Mouse (Mus musculus) cerebellum, adult 18-20 months (tissue): ENCODE data around the gene Serpina3f.
"Not testable (repeated sequence)": the region's sequence is repeated elsewhere in the genome, so short reads cannot be mapped to it uniquely, and the experiment has no call there.

Source experiments
- DNase-seq, 2 experiments: peaks; one replicate each; pipeline ENCODE4 v3.0.0; 2021

The Serpina3f gene

GRCm38 (mm10) chr12:104214445-104214753 lies at the start of gene Serpina3f:
Gene Serpina3f, plus strand, starts transcription at chr12:104214544.
- no peak for DNase-seq

GRCm38 (mm10) chr12:104174747-104175146 lies 39.6 kb upstream of the Serpina3f start:
- no peak for DNase-seq

- DNase-seq, result no peak
These were observed 38.7 kb upstream of the Serpina3f start for GRCm38 (mm10) chr12:104175636-104176035.

GRCm38 (mm10) chr12:104178577-104178976 lies 35.8 kb upstream of the Serpina3f start:
- no peak for DNase-seq

GRCm38 (mm10) chr12:104178987-104179386 lies 35.4 kb upstream of the Serpina3f start:
- no peak for DNase-seq

GRCm38 (mm10) chr12:104185046-104185445 lies 29.3 kb upstream of the Serpina3f start:
- no peak for DNase-seq

GRCm38 (mm10) chr12:104186041-104186581 lies 28.2 kb upstream of the Serpina3f start:
- DNase-seq, result no peak

GRCm38 (mm10) chr12:104189246-104189645 lies 25.1 kb upstream of the Serpina3f start:
- DNase-seq, result no peak

GRCm38 (mm10) chr12:104190852-104191251 lies 23.5 kb upstream of the Serpina3f start:
- DNase-seq, result no peak

- no peak for DNase-seq
These were observed 5.2 kb upstream of the Serpina3f start for GRCm38 (mm10) chr12:104209149-104209548.

GRCm38 (mm10) chr12:104209802-104210201 lies 4.5 kb upstream of the Serpina3f start:
- no peak for DNase-seq

- DNase-seq, result no peak
These were observed 477 bp upstream of the Serpina3f start for GRCm38 (mm10) chr12:104213689-104214444.

- DNase-seq, result no peak
These were observed 905 bp downstream of the Serpina3f start for GRCm38 (mm10) chr12:104215249-104215648.

GRCm38 (mm10) chr12:104221616-104222015 lies 7.3 kb downstream of the Serpina3f start:
- no peak for DNase-seq

- DNase-seq, result no peak
These were observed 9.3 kb downstream of the Serpina3f start for GRCm38 (mm10) chr12:104223690-104224089.

- no peak for DNase-seq
These were observed 10.4 kb downstream of the Serpina3f start for GRCm38 (mm10) chr12:104224598-104225300.

- DNase-seq, result no peak
These were observed 16.4 kb downstream of the Serpina3f start for GRCm38 (mm10) chr12:104230762-104231161.

- no peak for DNase-seq
These were observed 21.6 kb downstream of the Serpina3f start, which contains the start of gene Serpina3g for GRCm38 (mm10) chr12:104235915-104236314. Gene Serpina3g, plus strand, starts transcription at chr12:104236245.

- not testable (repeated sequence) for DNase-seq
These were observed 23.7 kb downstream of the Serpina3f start for GRCm38 (mm10) chr12:104238048-104238447.

- no peak for DNase-seq
These were observed 29.0 kb downstream of the Serpina3f start for GRCm38 (mm10) chr12:104243307-104243706.

- no peak for DNase-seq
These were observed 30.7 kb downstream of the Serpina3f start for GRCm38 (mm10) chr12:104245092-104245491.

- no peak for DNase-seq
These were observed 31.3 kb downstream of the Serpina3f start for GRCm38 (mm10) chr12:104245595-104245994.

GRCm38 (mm10) chr12:104247553-104248002 lies 33.2 kb downstream of the Serpina3f start:
- no peak for DNase-seq

- no peak for DNase-seq
These were observed 33.9 kb downstream of the Serpina3f start for GRCm38 (mm10) chr12:104248231-104248630.
